Mouse (Mus musculus) layer of hippocampus, adult 8-10 months (tissue): ENCODE data around the gene Btbd9. TPM values are rescaled to one million over a fixed set of nuclear protein-coding genes. Genes with fewer than 3 reads are reported as not detected.
A peak's percentile ranks its signal among the peaks of the same experiment; 100 is the strongest.

Experiments
- DNase-seq, 2 experiments: peaks; one replicate each; pipeline ENCODE4 v3.0.0; 2022; ENCODE audit warnings: low spot score in 2 of 2
- total RNA-seq, 4 experiments: library from RNA; stranded (reverse); gene quantifications; 2 replicates each; pipeline ENCODE4 v1.2.4; 2022

Gene Btbd9
- total RNA-seq, 4 experiments from 2014 or later = 133 to 171 (median 150) TPM

DNA sequence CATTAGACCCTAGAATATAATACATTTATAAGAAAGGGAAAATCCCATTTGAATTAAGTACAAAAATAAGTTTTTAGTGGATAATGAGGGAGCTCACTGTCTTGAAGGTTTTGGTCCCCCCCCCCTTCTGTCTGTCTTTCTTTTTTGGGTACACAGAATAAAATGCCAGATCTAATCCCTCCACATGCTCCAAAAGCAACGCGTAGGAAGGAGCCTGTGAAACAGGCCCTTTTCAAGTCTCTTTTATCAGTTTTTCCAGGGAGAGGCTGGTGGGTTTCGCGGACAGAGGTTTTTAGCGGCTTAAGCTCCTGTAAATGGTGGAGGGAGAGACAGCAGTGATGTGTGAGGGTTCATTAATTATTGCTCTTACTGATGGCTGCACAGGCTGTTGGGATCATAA lies 388.7 kb downstream of the Btbd9 start:
- DNase-seq = peak in 1 of 2 experiments; percentile 12

DNA sequence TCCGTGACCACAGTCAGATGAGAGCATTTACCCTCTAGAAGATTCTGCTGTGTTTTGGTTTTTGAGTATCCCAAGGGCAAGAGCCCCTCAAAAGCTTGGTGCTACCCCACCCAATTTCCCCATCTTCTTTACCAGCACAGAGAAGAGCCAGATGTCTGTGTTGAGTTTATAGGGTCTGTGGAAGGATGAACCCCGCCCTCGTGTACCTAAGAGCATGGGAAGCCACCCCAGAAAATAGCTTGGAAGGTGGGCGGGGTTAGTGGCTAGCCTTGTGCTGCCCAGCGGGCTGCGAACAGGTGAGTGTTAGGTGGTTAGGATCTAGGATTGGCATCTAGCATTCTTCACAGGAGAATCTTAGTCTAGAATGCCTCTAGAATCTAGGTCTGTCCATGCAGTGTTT lies 389.1 kb downstream of the Btbd9 start:
- DNase-seq = no peak

- DNase-seq = no peak
Observed at GRCm38 (mm10) chr17:30183561-30183960, 392.7 kb downstream of the Btbd9 start.

DNA sequence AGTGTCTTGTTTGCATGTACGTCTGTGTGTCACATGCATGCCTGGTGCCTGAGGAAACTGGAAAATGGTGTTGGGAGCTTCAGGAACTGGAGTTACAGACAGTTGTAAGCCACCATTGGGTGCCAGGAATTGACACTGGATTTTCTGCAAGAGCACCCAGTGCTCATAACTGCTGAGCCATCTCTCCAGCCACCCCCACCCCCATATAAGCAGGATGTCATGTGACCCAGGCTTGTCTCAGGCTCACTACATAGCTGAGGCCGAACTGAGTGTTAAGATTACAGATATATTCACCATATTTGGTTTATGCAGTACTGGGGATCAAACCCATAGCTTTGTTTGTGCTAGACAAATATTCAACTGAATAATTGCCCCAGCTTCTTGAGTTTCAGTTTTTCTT lies 394.2 kb downstream of the Btbd9 start:
- DNase-seq = no peak

GRCm38 (mm10) chr17:30181554-30181953 lies 394.7 kb downstream of the Btbd9 start:
- no peak for DNase-seq

GRCm38 (mm10) chr17:30180197-30180596 lies 396.1 kb downstream of the Btbd9 start:
- no peak for DNase-seq

- DNase-seq = no peak
Observed at GRCm38 (mm10) chr17:30178402-30178801, 397.9 kb downstream of the Btbd9 start.

DNA sequence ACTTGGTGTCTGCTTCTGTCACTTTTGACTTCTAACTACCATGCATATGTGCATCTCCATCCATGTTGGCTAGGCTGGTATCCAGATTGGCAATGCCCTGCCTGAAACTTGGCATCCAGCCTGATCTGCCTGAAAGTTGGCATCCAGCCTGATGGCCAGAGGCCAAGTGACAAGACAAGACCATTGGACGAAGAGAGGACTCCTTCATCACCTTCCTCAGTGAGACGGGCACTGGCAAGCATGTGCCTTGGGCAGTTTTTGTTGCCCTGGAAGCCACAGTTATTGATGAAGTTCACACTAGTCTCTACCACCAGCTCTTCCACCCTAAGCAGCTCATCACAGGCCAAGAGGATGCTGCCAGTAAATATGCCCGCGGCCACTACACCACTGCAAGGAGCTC lies 398.9 kb downstream of the Btbd9 start:
- no peak for DNase-seq

Other genes with a start within 250 kb of the Btbd9 start
- gene Dnah8, start 47.9 kb upstream of the Btbd9 start, total RNA-seq = 1 to 10 TPM; 1.7 to 2.2 (median 2.0) TPM
- 100 to 1,000 TPM; 183 to 193 (median 187) TPM for gene Glo1, start 50.4 kb upstream of the Btbd9 start, total RNA-seq